Mouse (Mus musculus) spleen, embryonic (tissue): Measurements from ENCODE around the gene Leng9.

ENCODE experiments used
- CTCF ChIA-PET: fragments of 350-600 bp; sonication (Branson Sonifier 250); formaldehyde crosslinking; loops from one replicate; lab custom pipeline; 2022; lab: Charles Lee

Leng9 gene

GRCm38 (mm10) chr7:4125306-4125705 lies 24.9 kb downstream of the Leng9 start:
- CTCF ChIA-PET, result interaction anchor here (0.5 kb wide), 1 partner anchor 97 kb away, joined by 3 read pairs; no protein-coding TSS in a partner anchor

DNA sequence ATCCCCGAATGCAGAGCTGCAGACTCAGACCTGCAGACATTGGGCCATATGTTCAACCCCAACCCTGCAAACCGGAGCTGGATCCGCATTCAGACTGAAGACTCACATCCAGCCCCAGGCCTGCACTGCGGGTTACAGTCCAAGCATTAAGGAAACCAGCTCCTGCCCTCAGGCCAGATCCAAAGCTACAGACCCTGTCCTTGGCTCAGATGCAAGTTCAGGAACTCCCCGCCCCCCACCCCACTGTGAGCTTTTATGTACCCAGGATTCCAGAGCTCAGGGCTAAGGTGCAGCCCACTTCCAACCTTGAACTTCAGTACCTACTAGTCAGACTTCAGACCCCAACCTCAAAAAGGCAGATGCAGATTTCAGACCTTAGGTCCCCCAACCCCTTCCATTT lies 25.3 kb downstream of the Leng9 start:
- CTCF ChIA-PET, result interaction anchor here (0.5 kb wide), 1 partner anchor 97 kb away, joined by 3 read pairs; no protein-coding TSS in a partner anchor

- CTCF ChIA-PET, result no interaction called here
Observed at GRCm38 (mm10) chr7:4124315-4124759, 25.8 kb downstream of the Leng9 start.

DNA sequence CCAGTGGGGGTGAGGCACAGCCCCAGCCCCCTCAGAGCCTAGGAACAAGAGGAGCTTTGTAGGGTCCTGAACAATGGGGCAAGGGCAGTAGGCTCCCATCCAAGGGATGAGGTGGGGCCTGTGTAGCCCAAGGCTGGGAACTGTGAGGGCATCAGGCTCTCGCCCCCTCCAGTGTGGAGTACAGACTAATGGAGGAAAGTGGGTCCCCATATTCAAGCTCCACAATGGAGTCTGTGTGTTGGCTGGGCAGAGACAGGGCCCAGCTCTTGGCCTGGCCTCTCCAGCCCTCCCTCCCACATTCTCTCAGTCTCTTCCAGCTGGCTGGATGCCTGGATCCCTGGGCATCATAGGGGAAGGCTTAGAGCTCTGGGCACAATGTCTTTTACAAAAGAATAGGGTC lies 26.4 kb downstream of the Leng9 start:
- CTCF ChIA-PET, result no interaction called here

- CTCF ChIA-PET, result no interaction called here
Observed at GRCm38 (mm10) chr7:4122783-4123182, 27.4 kb downstream of the Leng9 start.

- CTCF ChIA-PET, result no interaction called here
Observed at GRCm38 (mm10) chr7:4122076-4122768, 28.0 kb downstream of the Leng9 start.

- CTCF ChIA-PET, result interaction anchor here (0.5 to 0.7 kb wide), 5 partner anchors 27 to 917 kb away, joined by 3 to 14 read pairs (median 5); no protein-coding TSS in a partner anchor
Observed at GRCm38 (mm10) chr7:4119976-4120921, 29.9 kb downstream of the Leng9 start.

DNA sequence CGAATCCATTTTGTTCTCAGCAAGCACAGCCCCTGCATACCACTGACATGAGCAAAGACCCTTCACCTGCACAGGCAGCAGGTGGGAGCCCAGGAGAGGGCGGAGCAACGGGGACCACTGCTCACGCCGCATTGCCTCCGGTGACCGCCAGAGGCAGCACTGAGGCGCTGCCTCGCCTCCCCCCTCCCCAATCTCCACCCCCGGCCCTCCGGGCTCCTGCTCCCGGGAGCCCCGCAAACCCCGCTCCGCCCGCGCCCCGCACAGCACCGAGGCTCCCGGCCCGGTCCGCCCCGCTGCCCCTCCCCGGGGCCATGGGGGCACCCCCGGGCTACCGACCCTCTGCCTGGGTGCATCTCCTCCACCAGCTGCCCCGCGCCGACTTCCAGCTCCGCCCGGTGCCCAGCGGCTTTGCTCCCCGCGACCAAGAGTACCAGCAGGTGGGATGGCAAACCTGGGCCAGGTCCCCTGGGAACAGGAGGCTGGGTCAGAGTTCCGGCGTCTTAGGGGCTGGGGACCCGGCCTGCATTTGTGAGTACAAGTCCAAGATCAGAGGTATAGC lies 30.8 kb downstream of the Leng9 start, which contains the start of gene Ttyh1:
Ttyh1 (plus strand) TSS at position 65 of the 559 bp plus-strand sequence.
- CTCF ChIA-PET, result interaction anchor here (0.5 to 0.7 kb wide), 3 partner anchors 27 to 797 kb away, joined by 3 to 14 read pairs (median 5); no protein-coding TSS in a partner anchor

DNA sequence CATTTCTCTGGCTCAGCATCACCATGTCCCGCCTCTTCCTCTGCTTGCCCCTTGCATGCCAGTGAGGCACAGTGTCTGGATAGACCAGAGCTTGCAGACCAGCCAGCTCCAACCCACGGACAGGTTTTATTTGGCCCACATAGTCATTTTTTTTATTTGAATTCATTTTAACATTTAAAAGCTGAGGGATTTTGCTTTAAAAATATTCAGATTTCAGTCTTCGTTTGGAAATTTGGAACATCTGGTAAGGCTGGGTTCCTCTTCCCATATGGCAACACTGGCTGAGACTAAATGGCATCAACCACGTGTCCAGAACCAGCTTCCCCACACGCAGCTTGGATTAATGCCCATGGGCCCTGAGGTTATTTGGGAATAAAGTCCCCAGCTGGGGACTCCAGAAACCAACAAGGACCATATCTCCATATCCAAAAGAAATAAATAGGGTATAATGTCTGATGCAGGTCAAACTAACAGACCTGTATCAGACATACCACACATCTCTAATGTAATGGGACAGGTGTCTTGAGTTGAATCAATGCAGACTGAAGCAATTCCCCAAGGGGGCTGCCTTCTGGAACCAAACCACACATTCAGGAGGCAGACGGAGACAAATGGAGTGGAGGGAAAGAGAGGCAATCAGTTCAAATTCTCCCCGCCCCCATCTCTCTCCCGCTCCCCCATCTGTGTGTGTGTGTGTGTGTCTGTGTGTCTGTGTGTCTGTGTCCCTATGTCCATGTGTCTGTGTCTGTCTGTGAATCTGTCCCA lies 32.9 kb downstream of the Leng9 start:
- CTCF ChIA-PET, result no interaction called here

GRCm38 (mm10) chr7:4111766-4112165 lies 38.4 kb downstream of the Leng9 start:
- CTCF ChIA-PET, result no interaction called here

- CTCF ChIA-PET, result no interaction called here
Observed at GRCm38 (mm10) chr7:4103411-4103810, 46.8 kb downstream of the Leng9 start.

DNA sequence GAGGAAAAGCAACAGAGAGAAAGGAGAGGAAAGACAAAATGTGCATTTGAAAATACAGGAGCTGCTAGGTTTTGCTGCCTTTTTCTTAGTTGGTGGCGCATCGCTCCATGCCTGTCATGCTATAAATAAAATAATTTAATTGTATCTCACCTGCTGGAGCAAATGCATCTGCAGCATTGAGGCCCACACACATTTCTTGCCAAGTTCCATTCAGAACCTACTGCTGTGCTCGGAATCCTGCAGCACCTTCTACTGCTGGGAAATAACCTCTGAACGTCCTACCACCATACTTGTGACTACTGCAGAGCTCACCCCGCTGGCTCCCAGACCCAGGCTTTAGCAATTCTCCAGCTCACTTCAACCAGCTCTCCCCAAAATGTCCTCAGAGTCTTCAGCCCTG lies 49.0 kb downstream of the Leng9 start:
- CTCF ChIA-PET, result no interaction called here

GRCm38 (mm10) chr7:4098832-4099231 lies 51.3 kb downstream of the Leng9 start:
- CTCF ChIA-PET, result no interaction called here

- CTCF ChIA-PET, result no interaction called here
Observed at GRCm38 (mm10) chr7:4098301-4098700, 51.9 kb downstream of the Leng9 start.
